Mouse (Mus musculus) liver, embryonic 13.5 days (tissue): Measurements from ENCODE around the gene Rhox10. TPM values are rescaled to one million over a fixed set of nuclear protein-coding genes. Genes with fewer than 3 reads are reported as not detected.
A peak's percentile ranks its signal among the peaks of the same experiment; 100 is the strongest.
"Not testable (repeated sequence)": the region's sequence is repeated elsewhere in the genome, so short reads cannot be mapped to it uniquely, and the experiment has no call there.

Source experiments
- ATAC-seq: fragments of 200-750 bp; cut with Nextera tagmentation; 2 replicates; pipeline ENCODE4 v1.8.0; 2017; ENCODE audit warnings: low read depth, mild to moderate bottlenecking, moderate number of reproducible peaks, moderate library complexity
- DNase-seq: peaks from one replicate; pipeline ENCODE4 v3.0.0; 2022
- H3K27ac ChIP-seq: fragments of 300-500 bp; sonication (generic); 2 replicates; pipeline ENCODE4 v1.5.1; 2015; ENCODE audit warnings: moderate library complexity, mild to moderate bottlenecking, inconsistent platforms
- H3K27me3 ChIP-seq: fragments of 300-500 bp; sonication (generic); 2 replicates; pipeline ENCODE4 v1.6.1; 2015; ENCODE audit warnings: mild to moderate bottlenecking, inconsistent platforms
- H3K36me3 ChIP-seq: fragments of 300-500 bp; sonication (generic); 2 replicates; pipeline ENCODE4 v1.6.1; 2015; ENCODE audit warnings: mild to moderate bottlenecking, inconsistent platforms
- H3K4me1 ChIP-seq: fragments of 300-500 bp; sonication (generic); replicated peaks from 2 replicates; pipeline ENCODE4 v1.6.1; 2015; ENCODE audit warnings: inconsistent platforms
- H3K4me2 ChIP-seq: fragments of 300-500 bp; sonication (generic); 2 replicates; pipeline ENCODE4 v1.6.1; 2015; ENCODE audit warnings: inconsistent platforms, mild to moderate bottlenecking, moderate library complexity
- H3K4me3 ChIP-seq: fragments of 300-500 bp; sonication (generic); replicated peaks from 2 replicates; pipeline ENCODE4 v1.5.1; 2015; ENCODE audit warnings: mild to moderate bottlenecking, inconsistent platforms
- H3K9ac ChIP-seq: fragments of 300-500 bp; sonication (generic); 2 replicates; pipeline ENCODE4 v1.6.1; 2015; ENCODE audit warnings: mild to moderate bottlenecking, inconsistent platforms
- H3K9me3 ChIP-seq: fragments of 300-500 bp; sonication (generic); replicated peaks from 2 replicates; pipeline ENCODE4 v1.6.1; 2016; ENCODE audit warnings: inconsistent platforms
- WGBS: fragments of 180-500 bp; shearing (Covaris S2); methylation state at CpG from one replicate; pipeline ENCODE4 v1.1.7; 2015; ENCODE audit not compliant: insufficient replicate concordance; 5-methylcytosine and 5-hydroxymethylcytosine counted together
- polyA plus RNA-seq: library from polyadenylated mRNA; unstranded; fragments of >200 nt; fragmentation: Nextera tagmentation; extraction: Ambion mirVana; gene quantifications from 2 replicates; pipeline ENCODE4 v1.2.1, GENCODE M21; 2015

The Rhox10 gene
- not detected in 2 replicates for polyA plus RNA-seq

DNA sequence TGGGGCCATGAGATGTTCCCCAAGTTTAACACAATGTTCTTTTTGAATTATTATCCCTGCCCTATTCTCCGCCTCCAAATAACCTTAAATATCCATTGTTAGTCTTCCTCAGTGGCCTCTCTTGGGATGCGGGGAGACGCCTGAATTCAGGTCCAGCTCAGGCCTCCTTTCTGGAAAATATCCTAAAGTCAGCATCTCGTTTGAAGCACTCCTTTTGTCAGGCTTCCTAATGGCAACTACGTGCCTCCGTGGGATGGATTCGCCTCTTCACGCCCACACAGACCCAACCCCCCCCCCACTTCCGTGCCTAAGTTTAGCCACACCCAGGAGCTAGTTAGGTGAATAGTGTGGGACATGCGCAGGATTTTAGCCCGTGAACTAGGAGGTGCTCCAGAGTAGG is at the start of gene Rhox10:
TSS of gene Rhox10 (plus strand) at position 301 of the 400 bp plus-strand sequence.
- DNase-seq (no peak), ATAC-seq (no peak)
- Histone ChIP-seq H3K27me3 (no peaks in the 10 kb centered on the region), H3K4me3 (no peak within 1 kb of the TSS), H3K36me3 (no peaks in the 10 kb centered on the region), H3K27ac (no peak within 1 kb of the TSS), H3K9ac (no peak within 1 kb of the TSS), H3K4me1 (no peaks in the 10 kb centered on the region), H3K4me2 (no peak within 1 kb of the TSS), H3K9me3 (no peaks in the 10 kb centered on the region; the same call in 1 of the 2 replicates)
- 73% methylated on average over 11 of the region's 11 CpGs for WGBS

DNA sequence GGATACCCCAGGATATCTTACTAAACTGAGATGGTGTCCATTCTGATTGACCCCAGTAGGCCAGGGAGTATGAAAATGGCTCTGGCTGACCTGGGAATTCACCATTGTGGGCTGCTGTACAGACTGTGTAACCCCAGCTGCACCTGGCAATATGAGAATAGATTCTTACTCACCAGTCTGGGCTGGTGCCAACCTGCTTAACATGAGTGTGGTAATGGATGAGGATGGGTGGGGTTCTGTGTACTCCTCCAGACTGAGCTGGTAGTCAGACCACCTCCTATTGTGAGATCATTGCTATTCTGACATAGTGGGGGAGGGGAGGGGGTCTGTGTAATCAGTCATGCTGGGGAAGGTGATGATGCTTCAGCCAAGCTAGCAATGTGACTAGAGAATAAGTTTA is 47.7 kb upstream of the Rhox10 start, which contains the start of gene Btg1-ps1:
TSS of gene Btg1-ps1 (minus strand) at position 219 of the 400 bp plus-strand sequence.
- not testable (repeated sequence) for DNase-seq, H3K36me3 ChIP-seq, H3K9me3 ChIP-seq, H3K4me1 ChIP-seq, H3K27me3 ChIP-seq, H3K4me2 ChIP-seq, H3K4me3 ChIP-seq, ATAC-seq, H3K9ac ChIP-seq, H3K27ac ChIP-seq

DNA sequence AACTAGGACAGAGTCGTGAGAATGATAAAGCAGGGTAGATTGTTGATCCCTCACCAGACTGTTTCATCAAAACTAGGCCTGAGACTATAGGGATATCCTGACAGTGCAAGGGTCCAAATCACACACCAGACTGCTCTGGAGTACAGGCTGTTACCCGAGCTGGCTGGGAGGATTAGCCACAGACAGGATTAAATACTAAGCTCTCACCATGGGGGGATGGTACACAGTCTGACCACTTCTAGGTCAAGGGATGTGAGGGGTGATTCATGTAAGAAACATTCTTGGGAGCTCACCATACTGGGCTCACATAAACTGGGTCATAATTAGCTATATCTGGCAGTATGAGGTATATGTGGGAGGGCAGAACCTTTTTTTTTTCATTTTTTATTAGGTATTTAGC is 32.4 kb upstream of the Rhox10 start:
- Histone ChIP-seq H3K4me2 (no peak overlapping the region), H3K4me3 (no peak overlapping the region), H3K9ac (no peak overlapping the region), H3K27ac (no peak overlapping the region), H3K9me3 (no peaks in the 10 kb centered on the region), H3K27me3 (no peaks in the 10 kb centered on the region), H3K36me3 (no peaks in the 10 kb centered on the region), H3K4me1 (no peaks in the 10 kb centered on the region)
- WGBS: 45% methylated on average over 2 of the region's 2 CpGs
- DNase-seq (no peak), ATAC-seq (no peak)

DNA sequence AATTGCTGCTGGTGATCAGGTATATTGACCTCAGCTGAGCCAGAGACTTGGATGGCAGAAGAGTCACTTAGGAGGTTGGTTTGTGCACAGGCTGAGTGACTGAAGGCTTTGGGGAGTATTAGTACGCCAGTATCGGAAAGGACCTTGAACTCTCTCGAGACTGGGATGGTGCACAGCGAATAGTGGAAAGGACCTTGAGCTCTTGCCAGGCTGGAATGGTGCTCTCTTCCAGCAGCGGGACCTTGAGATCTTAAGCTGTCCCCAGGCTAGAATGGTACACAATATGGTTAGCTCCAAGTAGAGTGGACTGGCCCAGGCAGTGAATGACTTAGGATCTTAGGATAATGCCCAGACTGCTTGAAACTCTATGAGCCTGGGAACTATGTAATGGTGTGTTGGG is 26.6 kb upstream of the Rhox10 start:
- Histone ChIP-seq H3K9ac (no peak overlapping the region), H3K27ac (no peak overlapping the region), H3K36me3 (no peaks in the 10 kb centered on the region), H3K4me1 (no peaks in the 10 kb centered on the region), H3K4me2 (no peak overlapping the region), H3K4me3 (no peak overlapping the region), H3K27me3 (no peaks in the 10 kb centered on the region), H3K9me3 (no peaks in the 10 kb centered on the region)
- ATAC-seq (no peak), DNase-seq (no peak)
- 68% methylated on average over 5 of the region's 5 CpGs for WGBS

DNA sequence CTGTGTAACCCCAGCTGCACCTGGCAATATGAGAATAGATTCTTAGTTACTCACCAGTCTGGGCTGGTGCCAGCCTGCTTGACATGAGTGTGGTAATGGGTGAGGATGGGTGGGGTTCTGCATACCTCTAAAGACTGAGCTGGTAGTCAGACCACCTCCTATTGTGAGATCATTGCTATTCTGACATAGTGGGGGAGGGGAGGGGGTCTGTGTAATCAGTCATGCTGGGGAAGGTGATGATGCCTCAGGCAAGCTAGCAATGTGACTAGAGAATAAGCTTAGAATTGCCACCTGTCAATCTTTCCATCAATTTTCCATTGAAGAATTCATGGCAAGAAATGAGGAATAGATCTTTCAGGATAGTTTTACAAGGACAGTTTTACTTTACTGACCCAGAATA is 23.3 kb upstream of the Rhox10 start, which contains the start of gene Btg1-ps2:
TSS of gene Btg1-ps2 (minus strand) at position 101 of the 400 bp plus-strand sequence.
- not testable (repeated sequence) for H3K4me2 ChIP-seq, DNase-seq, H3K27ac ChIP-seq, ATAC-seq, H3K4me1 ChIP-seq, H3K36me3 ChIP-seq, H3K27me3 ChIP-seq, H3K4me3 ChIP-seq, H3K9me3 ChIP-seq, H3K9ac ChIP-seq

DNA sequence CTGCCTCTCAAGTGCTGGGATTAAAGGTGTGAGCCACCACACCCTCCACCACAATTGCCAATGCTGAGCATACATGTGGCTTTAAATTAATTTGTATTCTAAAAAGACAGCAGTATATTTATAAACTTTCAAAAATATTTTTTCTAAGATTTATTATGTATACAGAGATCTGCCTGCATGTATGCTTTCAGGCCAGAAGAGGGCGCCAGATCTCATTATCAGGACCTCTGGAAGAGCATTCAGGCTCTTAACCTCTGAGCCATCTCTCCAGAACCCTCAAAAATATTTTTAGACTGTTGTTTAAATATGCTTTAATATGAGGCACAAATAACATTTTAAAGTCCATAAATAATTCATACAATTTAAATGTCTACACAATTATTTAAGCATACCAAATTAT is 4.7 kb upstream of the Rhox10 start:
- H3K4me1 ChIP-seq: no peaks in the 10 kb centered on the region
- no peaks in the 10 kb centered on the region for H3K27me3 ChIP-seq
- WGBS: 0% methylated on average over 1 of the region's 1 CpGs
- no peak overlapping the region for H3K9ac ChIP-seq
- H3K36me3 ChIP-seq: no peaks in the 10 kb centered on the region
- H3K4me3 ChIP-seq: no peak overlapping the region
- no peak for DNase-seq
- no peaks in the 10 kb centered on the region; the same call in 1 of the 2 replicates for H3K9me3 ChIP-seq
- H3K4me2 ChIP-seq: no peak overlapping the region
- H3K27ac ChIP-seq: no peak overlapping the region
- no peak for ATAC-seq

DNA sequence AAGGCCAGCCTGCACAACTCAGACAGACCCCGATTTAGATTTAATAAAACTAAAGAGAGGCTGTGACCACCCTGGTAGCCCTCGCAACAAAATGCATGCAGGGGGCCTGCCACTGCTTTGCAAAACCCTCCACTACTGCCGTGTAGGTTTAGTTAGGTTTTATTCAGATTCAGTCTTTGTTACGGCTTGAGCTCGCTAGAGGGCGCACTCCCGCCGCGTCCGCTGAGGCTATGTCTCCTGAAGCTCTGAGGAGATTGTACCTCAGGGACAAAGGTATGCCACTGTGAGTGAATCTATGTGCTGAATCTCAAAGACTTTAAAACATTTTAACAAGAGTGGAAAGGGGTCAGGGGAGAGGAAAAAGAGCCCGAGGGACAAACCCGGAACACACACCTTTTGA is 18.0 kb downstream of the Rhox10 start:
- DNase-seq: peak; percentile 1

DNA sequence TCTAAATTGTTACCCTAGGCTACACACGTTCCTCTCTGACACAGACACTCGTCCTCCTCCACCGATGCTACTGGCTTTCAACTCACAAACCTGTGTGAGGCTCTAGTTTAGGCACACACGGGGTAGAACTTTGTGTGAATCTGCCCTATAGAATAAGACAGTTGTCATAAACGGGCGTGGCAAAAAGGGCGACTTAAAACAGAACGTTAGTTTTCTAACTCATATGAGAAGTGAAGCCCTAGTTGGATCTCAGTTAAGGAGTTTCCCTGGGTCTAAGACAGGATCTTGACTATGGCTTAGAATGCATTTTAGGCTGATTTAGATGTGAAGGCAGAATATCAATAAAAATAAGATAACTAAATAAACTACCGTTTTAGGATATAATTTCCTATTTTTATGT is 18.8 kb downstream of the Rhox10 start, which contains the start of gene Rhox11:
TSS of gene Rhox11 (minus strand) at position 101 of the 400 bp plus-strand sequence.
- Histone ChIP-seq H3K27ac (no peak within 1 kb of the TSS), H3K4me2 (no peak within 1 kb of the TSS), H3K4me3 (no peak within 1 kb of the TSS), H3K9me3 (no peaks in the 10 kb centered on the region), H3K9ac (no peak within 1 kb of the TSS), H3K36me3 (no peaks in the 10 kb centered on the region), H3K4me1 (no peaks in the 10 kb centered on the region), H3K27me3 (no peaks in the 10 kb centered on the region)
- 69% methylated on average over 9 of the region's 9 CpGs for WGBS
- no peak for DNase-seq
- ATAC-seq: no peak

More for the DNA sequence above, 18.0 kb downstream of the Rhox10 start:
- Histone ChIP-seq H3K9me3 (no peaks in the 10 kb centered on the region), H3K9ac (no peak overlapping the region), H3K4me3 (no peak overlapping the region), H3K4me2 (no peak overlapping the region), H3K27me3 (no peaks in the 10 kb centered on the region), H3K36me3 (no peaks in the 10 kb centered on the region), H3K4me1 (no peaks in the 10 kb centered on the region), H3K27ac (no peak overlapping the region)
- ATAC-seq: no peak
- WGBS: 15% methylated on average over 12 of the region's 12 CpGs

DNA sequence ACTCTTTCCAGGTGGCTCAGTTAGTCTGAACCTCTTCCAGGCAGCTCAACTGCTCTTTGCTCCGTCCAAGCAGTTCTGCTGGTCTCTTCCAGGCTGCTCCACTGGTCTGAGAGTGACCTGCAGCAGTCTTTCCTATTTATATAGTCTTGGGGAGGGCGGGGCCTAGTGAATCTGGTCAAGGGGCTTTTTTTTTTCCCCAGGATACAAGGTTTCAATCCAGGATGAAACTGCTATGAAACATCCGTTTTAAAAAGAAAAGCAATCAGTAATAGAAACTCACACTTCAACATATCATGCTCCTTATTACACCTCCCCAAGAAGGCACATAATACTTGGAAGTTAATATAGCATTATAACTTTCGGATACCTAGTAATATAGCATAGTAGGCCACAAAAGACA is 44.5 kb downstream of the Rhox10 start, which contains the start of gene Rhox12:
TSS of gene Rhox12 (minus strand) at position 101 of the 400 bp plus-strand sequence.
- ATAC-seq: no peak
- DNase-seq: no peak
- Histone ChIP-seq H3K4me2 (no peak within 1 kb of the TSS), H3K9me3 (no peaks in the 10 kb centered on the region), H3K4me1 (no peaks in the 10 kb centered on the region), H3K36me3 (no peaks in the 10 kb centered on the region), H3K4me3 (no peak within 1 kb of the TSS), H3K9ac (no peak within 1 kb of the TSS), H3K27me3 (no peaks in the 10 kb centered on the region), H3K27ac (no peak within 1 kb of the TSS)
- WGBS: 46% methylated on average over 4 of the region's 4 CpGs

DNA sequence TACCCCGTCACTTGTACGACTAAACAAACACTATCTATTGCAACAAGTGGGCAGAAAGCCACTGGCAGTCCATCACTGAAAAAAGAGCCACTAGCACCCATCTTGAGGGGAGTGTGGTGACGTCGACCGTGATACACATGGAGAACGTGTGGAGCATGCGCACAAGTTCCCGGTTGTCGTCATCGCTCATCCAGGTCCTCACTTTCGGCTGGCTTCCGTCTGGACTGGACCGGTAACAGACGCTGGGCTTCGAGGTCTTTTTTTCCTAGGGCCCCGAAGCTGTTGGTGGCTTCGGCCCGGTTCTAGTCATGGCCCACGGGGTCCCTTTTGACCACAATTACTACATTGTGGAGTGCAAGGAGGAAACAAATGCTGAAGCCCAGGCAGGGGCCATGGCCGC is 54.7 kb downstream of the Rhox10 start, which contains the start of gene Rhox13:
TSS of gene Rhox13 (plus strand) at position 238 of the 400 bp plus-strand sequence.
- Histone ChIP-seq H3K9ac (no peak within 1 kb of the TSS), H3K4me2 (no peak within 1 kb of the TSS), H3K4me3 (no peak within 1 kb of the TSS), H3K9me3 (no peaks in the 10 kb centered on the region), H3K27ac (no peak within 1 kb of the TSS), H3K36me3 (no peaks in the 10 kb centered on the region), H3K4me1 (no peaks in the 10 kb centered on the region), H3K27me3 (no peaks in the 10 kb centered on the region)
- DNase-seq: no peak
- no peak for ATAC-seq
- 92% methylated on average over 20 of the region's 20 CpGs for WGBS
